Mouse (Mus musculus) right cerebral cortex, postnatal 25 days (tissue): Measurements from ENCODE around the gene Lamtor2.
A peak's percentile ranks its signal among the peaks of the same experiment; 100 is the strongest.

Source experiments
- DNase-seq: peaks from one replicate; pipeline ENCODE4 v3.0.0; 2022

Gene Lamtor2

GRCm38 (mm10) chr3:88541622-88542401 is 11.1 kb downstream of the Lamtor2 start:
- DNase-seq = no peak

- DNase-seq = no peak
These were observed 12.8 kb downstream of the Lamtor2 start for GRCm38 (mm10) chr3:88540085-88540484.

GRCm38 (mm10) chr3:88539397-88539796 is 13.5 kb downstream of the Lamtor2 start:
- no peak for DNase-seq

GRCm38 (mm10) chr3:88538271-88539145 is 14.4 kb downstream of the Lamtor2 start:
- no peak for DNase-seq

DNA sequence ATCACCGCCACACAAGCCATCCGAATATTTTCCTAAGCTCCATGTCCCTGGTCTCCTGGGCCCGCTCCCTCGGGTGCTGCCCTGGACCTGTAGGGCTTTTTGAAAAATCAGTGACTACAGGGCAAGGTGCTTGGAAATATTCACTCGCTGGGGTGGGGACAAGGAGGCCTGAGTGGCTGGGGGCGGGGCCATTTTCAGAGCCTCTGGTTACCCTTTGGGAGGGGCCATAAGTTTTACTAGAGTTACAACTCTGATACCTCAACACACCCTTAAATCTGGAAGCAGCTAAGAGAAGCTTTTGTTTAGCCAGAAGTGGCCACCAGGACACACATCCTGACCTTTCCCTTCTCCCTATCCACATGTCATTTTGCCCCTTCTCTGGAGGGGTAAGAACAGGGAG is 15.7 kb downstream of the Lamtor2 start:
- DNase-seq = no peak

GRCm38 (mm10) chr3:88536103-88536930 is 16.6 kb downstream of the Lamtor2 start:
- DNase-seq = peak; percentile 81

DNA sequence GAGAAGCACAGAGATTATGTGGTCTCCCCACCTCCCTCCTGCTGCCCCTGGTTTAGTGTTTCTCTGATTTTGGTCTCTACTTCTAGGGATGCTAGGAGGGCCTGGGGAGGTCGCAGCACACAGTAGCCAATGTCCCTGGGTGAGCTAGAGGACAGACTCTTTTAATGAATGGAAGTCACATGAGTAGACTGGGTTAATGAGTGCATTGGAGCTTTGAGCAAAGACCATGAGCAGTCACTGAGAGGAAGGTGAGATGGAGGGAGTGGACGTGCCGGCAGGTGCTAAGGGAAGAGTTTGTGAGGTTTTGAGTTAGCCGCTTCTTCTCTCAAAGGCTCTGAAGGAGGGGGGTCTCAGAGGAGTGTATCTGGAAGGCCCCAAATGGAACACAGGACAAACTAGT is 17.3 kb downstream of the Lamtor2 start:
- no peak for DNase-seq

DNA sequence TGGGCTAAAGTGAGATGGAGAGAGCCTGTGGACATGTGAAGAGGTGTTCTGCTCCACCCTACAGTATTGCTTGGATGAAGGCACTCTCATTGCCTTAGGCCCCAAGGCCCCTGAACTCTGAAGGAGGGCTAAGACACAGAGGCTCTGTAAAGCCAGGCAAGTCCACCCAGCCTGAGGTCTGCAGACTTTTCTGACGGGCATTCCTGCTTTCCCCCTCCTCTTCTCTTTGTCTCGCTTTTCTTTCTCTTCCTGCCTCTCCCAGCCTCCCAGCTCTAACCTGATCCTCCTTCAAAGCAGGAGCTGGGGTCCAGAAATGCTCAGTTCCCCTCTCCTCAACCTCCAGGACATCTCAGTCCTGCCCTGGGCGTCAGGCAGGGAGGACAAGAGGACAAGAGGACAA is 17.9 kb downstream of the Lamtor2 start:
- no peak for DNase-seq

DNA sequence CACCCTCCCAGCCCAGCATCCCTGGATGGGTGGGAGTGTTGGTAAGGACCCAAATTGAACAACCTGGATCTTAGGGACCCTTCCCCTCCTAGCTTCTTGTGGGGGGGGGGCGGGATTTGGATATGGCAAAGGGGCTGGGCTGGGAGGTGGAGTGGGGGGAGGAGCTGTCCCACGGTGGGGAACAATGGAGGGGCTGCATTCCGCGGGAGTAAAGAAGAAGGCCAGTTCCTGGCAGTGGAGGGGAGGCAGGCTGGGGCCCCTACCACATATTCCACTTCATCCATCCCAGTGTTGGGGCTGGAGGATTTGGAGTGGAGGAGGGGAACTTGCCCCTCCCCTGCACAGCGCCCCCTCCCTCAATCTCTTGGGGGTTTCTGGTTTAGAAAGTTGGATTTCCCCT is 19.2 kb downstream of the Lamtor2 start:
- no peak for DNase-seq

GRCm38 (mm10) chr3:88532689-88533511 is 20.0 kb downstream of the Lamtor2 start:
- DNase-seq = no peak

- DNase-seq = no peak
These were observed 20.6 kb downstream of the Lamtor2 start, which contains the start of gene Mex3a for GRCm38 (mm10) chr3:88532299-88532674. Gene Mex3a (plus strand): TSS chr3:88532395.

DNA sequence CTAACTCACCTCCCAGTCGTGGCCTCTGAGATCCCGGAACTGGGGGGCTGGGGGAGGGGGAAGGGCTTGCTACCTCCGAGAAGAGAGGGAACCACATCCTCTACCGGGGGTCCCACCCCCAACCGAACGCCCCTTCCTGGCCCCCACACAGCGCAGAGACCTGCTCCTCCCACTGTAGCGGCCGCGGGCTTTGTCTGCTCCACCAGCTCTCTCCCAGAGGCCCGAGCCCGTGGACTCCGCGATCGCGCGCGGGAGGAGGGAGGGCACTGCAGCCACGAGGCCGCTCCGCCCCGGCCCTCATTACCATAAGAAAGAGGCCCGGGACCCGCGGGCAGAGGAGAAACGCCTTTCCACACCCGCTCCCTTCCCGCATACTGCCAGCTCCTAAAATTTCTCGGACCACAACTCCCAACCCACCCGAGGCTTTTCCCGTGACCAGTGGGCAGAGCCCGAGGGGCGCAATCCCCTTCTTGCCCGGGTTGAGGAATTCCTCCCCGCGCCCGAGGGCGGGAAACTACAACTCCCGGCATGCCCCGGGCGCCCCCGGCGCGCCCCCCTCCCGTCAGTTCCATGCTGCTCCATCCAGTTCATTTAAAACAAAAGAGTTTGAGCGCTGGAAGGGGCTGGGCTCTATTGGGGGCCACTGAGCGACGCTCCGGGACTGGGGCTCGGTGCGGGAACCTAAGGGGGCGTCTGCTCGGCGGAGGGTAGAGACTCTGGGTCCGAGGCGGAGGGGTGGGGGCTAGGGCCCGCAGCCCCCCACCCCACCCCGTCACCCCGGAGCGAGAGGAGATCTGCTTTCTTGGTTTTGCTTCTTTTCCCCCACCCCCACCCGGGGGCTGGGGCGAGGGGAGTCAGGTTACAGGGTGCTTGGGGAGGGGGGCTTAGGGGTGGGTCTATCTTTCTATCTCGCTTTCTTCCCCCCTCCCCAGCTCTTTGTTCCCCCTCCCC is 21.3 kb downstream of the Lamtor2 start:
- peak; percentile 90 for DNase-seq

- DNase-seq = no peak
These were observed 22.6 kb downstream of the Lamtor2 start for GRCm38 (mm10) chr3:88530082-88530864.

DNA sequence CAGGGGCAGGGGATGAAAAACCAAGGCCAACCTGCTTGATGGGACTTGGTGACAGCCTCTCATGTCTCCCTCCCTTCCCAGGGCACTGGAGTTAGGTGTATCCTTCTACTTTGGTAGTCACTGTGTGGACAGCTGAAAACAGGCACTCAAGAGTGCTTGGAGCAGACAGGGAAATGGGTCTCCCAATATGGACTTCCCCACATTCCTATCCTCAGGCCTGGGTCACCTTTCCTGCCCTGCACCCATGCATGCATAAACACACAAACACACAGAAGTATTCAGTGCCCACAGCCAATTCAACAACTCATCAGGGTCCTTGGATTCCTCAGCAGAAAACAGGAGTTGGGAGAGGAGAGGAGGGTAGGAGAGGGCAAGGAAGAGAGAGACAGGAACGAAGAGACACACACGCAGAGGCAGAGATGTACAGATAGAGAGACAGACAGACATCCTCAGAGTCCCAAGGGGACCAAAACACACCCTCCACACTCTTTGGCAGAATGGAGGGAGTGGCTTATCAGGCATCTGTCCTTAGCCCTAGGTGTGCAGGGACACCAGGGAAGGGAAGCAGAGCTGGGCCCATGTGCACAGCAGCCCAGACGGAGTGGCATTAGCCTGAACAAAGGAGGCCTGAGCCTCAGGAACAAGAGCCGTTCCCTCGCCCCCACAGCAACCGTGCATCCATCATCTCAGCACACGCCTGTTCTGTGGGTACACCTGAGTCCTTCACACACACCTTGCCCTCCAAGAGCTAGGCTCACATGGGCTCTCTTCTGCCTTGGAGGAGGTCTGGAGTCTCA is 23.5 kb downstream of the Lamtor2 start:
- DNase-seq = no peak

- no peak for DNase-seq
These were observed 24.2 kb downstream of the Lamtor2 start for GRCm38 (mm10) chr3:88528646-88529045.

- no peak for DNase-seq
These were observed 25.3 kb downstream of the Lamtor2 start for GRCm38 (mm10) chr3:88527565-88527964.

DNA sequence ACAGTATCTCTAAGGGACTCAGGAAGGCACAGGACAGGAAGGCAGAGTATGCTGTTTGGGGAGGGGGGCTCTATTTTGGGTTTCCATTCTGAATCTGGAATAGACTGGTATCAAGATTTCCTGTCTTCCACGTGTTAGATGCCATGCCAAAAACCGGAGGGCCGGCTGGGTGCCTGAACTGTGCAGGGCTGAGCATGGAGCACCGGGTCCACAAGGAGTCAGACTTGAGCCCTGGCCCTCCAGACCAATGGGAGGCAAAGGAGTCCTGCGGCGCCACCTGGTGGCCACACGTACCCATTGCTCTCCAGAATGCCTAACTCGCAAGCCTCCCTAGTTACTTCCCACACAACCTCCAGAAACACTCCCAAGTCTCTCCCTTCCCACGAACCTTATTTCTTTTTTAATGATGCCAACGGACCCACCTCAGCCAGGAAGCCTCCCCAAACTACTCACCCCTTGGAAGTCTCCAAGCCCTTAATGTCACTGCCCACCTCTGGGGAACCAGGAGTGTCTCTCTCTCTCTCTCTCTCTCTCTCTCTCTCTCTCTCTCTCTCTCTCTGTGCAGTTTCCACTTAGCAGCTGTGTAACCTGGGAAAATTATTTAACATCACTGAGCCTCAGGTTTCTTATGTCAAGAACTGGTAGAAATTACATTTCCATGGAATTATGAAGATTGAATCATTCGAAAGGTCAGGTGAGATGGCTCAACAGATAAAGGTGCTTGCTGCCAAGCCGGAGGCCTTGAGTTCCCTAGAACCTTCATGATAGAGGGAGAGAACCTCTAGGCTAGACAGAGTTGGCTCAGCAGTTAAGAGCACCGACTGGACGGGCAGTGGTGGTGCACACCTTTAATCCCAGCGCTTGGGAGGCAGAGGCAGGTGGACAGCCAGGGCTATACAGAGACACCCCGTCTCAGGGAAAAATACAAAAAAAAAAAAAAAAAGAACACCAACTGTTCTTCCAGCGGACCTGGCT is 26.4 kb downstream of the Lamtor2 start:
- peak; percentile 68 for DNase-seq

DNA sequence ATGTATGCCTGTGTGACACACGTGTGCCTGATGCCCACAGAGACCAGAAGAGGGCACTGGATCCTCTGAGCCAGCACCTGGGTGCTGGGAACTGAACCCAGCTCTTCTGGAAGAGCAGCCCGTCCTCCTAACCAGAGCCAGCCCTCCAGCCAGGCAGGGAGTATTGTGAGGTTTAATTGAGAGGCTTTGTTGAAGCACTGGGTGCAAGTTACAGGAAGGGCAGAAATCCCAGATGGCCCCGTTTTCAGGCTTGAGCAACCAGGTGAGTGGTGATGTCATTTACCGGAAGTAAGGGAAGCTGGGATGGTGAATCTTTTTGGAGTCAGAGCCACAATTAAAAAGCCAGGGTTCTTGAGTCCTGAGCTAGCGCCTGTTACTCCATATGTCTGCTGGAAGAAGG is 27.9 kb downstream of the Lamtor2 start:
- DNase-seq = no peak
